Mouse (Mus musculus) forebrain, embryonic 13.5 days (tissue): Measurements from ENCODE around the gene Lpp. TPM values are rescaled to one million over a fixed set of nuclear protein-coding genes. Genes with fewer than 3 reads are reported as not detected.
A peak's percentile ranks its signal among the peaks of the same experiment; 100 is the strongest.

ENCODE experiments used
- ATAC-seq: fragments of 200-750 bp; cut with Nextera tagmentation; 2 replicates; pipeline ENCODE4 v1.8.0; 2017
- H3K27ac ChIP-seq: fragments of 300-500 bp; sonication (generic); 2 replicates; pipeline ENCODE4 v1.5.1; 2015; ENCODE audit warnings: inconsistent platforms, mild to moderate bottlenecking, moderate library complexity
- H3K27me3 ChIP-seq: fragments of 300-500 bp; sonication (generic); 2 replicates; pipeline ENCODE4 v1.6.1; 2015; ENCODE audit warnings: mild to moderate bottlenecking, inconsistent platforms
- H3K36me3 ChIP-seq: fragments of 300-500 bp; sonication (generic); 2 replicates; pipeline ENCODE4 v1.6.1; 2015; ENCODE audit warnings: mild to moderate bottlenecking, inconsistent platforms; ENCODE audit not compliant: poor library complexity, severe bottlenecking
- H3K4me1 ChIP-seq: fragments of 300-500 bp; sonication (generic); 2 replicates; pipeline ENCODE4 v1.6.1; 2015; ENCODE audit warnings: inconsistent platforms
- H3K4me2 ChIP-seq: fragments of 300-500 bp; sonication (generic); 2 replicates; pipeline ENCODE4 v1.6.1; 2015; ENCODE audit warnings: inconsistent platforms, mild to moderate bottlenecking, moderate library complexity
- H3K4me3 ChIP-seq: fragments of 300-500 bp; sonication (generic); 2 replicates; pipeline ENCODE4 v1.5.1; 2015; ENCODE audit warnings: mild to moderate bottlenecking, inconsistent platforms
- H3K9ac ChIP-seq: fragments of 300-500 bp; sonication (generic); 2 replicates; pipeline ENCODE4 v1.6.1; 2015; ENCODE audit warnings: mild to moderate bottlenecking, inconsistent platforms
- H3K9me3 ChIP-seq: fragments of 300-500 bp; sonication (generic); replicated peaks from 2 replicates; pipeline ENCODE4 v1.6.1; 2016; ENCODE audit warnings: inconsistent platforms
- WGBS: fragments of 180-500 bp; shearing (Covaris S2); methylation state at CpG from one replicate; pipeline ENCODE4 v1.1.7; 2015; 5-methylcytosine and 5-hydroxymethylcytosine counted together
- polyA plus RNA-seq: library from polyadenylated mRNA; unstranded; fragments of >200 nt; fragmentation: Nextera tagmentation; extraction: Ambion mirVana; gene quantifications from 2 replicates; pipeline ENCODE4 v1.2.1, GENCODE M21; 2015

Lpp gene
- polyA plus RNA-seq, 1 experiment from 2014 or later, result 9.4 TPM

DNA sequence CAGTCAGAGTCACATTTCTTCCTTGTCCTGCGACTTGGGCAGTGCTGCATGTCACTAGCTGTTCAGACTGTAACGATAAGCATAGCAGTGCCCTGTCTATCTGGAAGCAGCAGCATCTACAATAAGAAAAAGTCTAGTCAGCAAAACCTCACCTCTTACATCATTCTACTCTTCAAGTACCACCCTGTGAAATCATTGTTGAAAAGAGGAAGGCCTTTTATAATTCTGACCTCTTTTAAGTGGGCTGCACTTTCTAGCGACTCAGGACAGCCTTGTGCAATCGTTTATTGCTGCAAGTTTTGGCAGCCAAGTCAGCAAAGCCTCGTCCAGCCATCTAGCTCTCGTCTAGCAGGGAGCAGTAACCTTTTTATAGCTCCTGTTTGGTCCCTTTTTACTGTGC, 498.1 kb downstream of the Lpp start:
- Histone ChIP-seq H3K36me3 (no peaks in the 10 kb centered on the region), H3K9ac (no peak overlapping the region), H3K4me1 (no peaks in the 10 kb centered on the region; the same call in 1 of the 2 replicates), H3K27ac (no peak overlapping the region), H3K9me3 (no peaks in the 10 kb centered on the region), H3K4me3 (no peak overlapping the region), H3K4me2 (no peak overlapping the region), H3K27me3 (no peaks in the 10 kb centered on the region)
- 59% methylated on average over 6 of the region's 6 CpGs for WGBS
- ATAC-seq, result no peak

DNA sequence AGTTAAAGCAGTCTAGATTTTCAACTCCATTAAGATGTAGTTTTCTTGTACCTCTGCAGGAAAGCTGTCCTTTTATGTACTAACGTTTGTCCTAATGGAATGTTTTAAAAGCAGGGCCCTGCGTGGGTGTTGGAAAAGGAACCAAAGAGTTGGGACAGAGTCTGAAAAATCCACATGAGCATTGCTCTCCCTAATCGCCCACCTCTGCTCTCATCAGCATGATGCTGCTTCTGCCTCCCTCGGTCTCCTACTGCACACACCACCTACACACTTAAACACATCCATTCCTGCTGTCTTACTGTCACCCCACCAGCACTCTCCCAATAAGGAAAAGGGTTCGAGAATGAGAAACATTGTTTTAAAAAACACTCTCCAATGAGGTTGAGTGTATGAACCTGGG, 501.9 kb downstream of the Lpp start:
- WGBS, result 87% methylated on average over 5 of the region's 5 CpGs

DNA sequence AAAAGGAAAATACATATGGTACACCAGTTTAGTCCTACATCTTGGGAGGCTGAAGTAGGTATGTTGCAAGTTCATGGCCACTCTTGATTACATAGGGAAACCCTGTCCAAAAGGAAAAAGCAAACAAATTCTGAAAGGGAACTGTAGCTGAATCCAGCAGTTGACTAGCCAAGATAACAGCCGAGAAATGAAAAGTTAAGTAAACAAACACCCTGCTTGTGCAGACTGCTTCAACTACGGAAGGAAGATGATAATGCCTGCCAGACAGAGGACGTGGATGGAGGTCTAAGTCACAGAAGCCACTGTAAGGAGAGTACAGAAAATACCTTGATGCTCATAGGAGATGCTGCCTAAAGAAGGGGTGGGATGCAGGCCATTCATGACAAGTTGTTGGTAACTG, 504.3 kb downstream of the Lpp start:
- no peak for ATAC-seq
- no peak overlapping the region for H3K4me2 ChIP-seq
- no peaks in the 10 kb centered on the region for H3K9me3 ChIP-seq
- H3K4me3 ChIP-seq, result no peak overlapping the region
- no peaks in the 10 kb centered on the region for H3K36me3 ChIP-seq
- WGBS, result 86% methylated on average over 3 of the region's 3 CpGs
- H3K27ac ChIP-seq, result no peak overlapping the region
- H3K27me3 ChIP-seq, result no peaks in the 10 kb centered on the region
- H3K9ac ChIP-seq, result no peak overlapping the region
- H3K4me1 ChIP-seq, result peaks cover 12% of the 10 kb centered on the region

More for the DNA sequence above, 501.9 kb downstream of the Lpp start:
- H3K9me3 ChIP-seq, result no peaks in the 10 kb centered on the region
- no peaks in the 10 kb centered on the region for H3K27me3 ChIP-seq
- no peak overlapping the region for H3K27ac ChIP-seq
- no peak overlapping the region for H3K4me3 ChIP-seq
- no peak for ATAC-seq
- H3K4me2 ChIP-seq, result no peak overlapping the region
- H3K9ac ChIP-seq, result no peak overlapping the region
- H3K4me1 ChIP-seq, result peaks cover 2% of the 10 kb centered on the region
- no peaks in the 10 kb centered on the region for H3K36me3 ChIP-seq

DNA sequence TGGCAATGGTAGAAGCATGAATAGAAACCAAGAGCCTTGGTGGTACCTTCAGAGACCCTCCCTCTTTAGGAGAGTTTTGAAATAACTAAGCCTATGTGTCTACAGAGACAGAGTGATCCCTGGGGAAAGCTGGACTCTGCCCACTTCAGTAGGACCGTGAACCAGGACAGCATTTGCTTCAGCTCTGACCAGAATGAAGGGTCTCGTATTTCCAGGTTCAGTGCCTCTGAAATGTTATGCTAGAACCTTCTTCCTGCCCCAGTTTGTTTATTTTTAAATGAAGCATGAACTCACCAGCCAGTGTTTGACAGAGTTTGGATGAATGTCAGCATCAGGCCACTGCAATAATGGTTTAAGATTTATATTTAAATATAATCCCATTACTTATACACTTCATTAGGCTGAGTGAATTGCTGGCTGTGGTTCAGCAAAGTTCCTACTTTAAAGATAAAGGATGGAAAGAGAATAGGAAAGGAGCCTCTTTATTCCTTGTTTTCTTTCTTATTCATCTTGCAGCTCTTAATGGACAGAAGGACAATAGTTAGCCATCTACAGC, 507.0 kb downstream of the Lpp start:
- no peak overlapping the region for H3K4me2 ChIP-seq
- 18% methylated on average over 2 of the region's 2 CpGs for WGBS
- no peak for ATAC-seq
- no peaks in the 10 kb centered on the region for H3K36me3 ChIP-seq
- no peak overlapping the region for H3K27ac ChIP-seq
- H3K4me3 ChIP-seq, result no peak overlapping the region
- H3K9ac ChIP-seq, result no peak overlapping the region
- no peaks in the 10 kb centered on the region for H3K9me3 ChIP-seq
- no peaks in the 10 kb centered on the region for H3K27me3 ChIP-seq
- peaks cover 12% of the 10 kb centered on the region for H3K4me1 ChIP-seq

DNA sequence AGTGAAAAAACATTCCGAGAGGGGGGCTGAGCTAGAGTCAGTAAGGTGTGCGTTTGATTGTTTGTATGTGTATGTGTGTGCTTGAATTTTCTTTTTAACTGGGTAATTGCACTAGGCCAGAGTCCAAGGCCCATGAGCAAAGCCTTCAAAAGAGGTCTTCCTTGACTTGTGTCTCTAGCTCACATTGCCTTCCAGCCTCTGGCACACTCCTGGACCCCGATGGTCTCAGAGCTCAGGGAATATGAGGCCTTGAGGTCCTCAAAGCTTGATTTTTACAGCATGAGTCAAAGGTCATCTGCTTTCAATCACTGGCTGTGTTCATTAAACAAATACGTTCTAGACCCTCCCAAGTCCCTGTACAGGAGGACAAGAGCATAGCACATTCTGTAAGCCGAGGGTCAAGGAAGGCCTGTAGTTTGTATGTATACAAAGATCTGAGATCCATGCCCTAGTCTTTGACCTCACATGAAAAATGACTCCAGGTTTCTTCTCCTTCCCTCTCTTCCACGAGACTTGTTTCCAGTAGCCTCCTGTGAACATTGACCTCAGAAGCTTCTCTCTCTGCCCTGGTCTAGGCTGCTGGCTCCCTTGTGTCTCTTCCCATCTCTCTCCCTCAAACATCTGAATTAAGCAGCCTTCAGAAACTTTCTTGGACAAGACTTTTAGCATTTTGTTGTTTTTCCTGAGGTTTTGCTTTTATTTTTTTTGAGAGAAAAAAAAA, 508.0 kb downstream of the Lpp start:
- 83% methylated on average over 6 of the region's 6 CpGs for WGBS
- H3K9me3 ChIP-seq, result no peaks in the 10 kb centered on the region
- no peaks in the 10 kb centered on the region for H3K27me3 ChIP-seq
- H3K36me3 ChIP-seq, result no peaks in the 10 kb centered on the region
- no peak for ATAC-seq
- no peak overlapping the region for H3K27ac ChIP-seq
- H3K4me2 ChIP-seq, result no peak overlapping the region
- H3K4me1 ChIP-seq, result peaks cover 12% of the 10 kb centered on the region
- H3K4me3 ChIP-seq, result no peak overlapping the region
- H3K9ac ChIP-seq, result no peak overlapping the region

DNA sequence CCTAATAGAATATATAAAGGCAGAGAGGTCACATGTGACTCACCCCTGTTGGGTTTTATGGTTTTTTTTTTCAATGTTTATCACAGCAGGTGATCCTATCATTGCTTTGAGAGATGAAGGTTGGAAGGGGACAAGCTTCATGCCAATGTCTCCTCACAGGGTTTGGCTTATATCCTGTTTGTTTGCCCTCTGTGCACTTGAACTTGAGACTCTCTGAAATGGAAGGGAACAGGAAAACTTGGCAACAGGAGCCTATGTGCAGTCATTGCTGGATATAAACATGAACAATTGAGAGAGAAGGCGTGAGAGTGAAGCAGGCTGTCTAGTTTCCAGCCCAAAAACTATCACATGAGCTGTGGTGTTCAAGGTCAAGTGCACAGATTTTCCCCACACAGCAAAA, 508.8 kb downstream of the Lpp start:
- no peak overlapping the region for H3K4me2 ChIP-seq
- H3K4me3 ChIP-seq, result no peak overlapping the region
- H3K9ac ChIP-seq, result no peak overlapping the region
- no peaks in the 10 kb centered on the region for H3K9me3 ChIP-seq
- no peak for ATAC-seq
- no peaks in the 10 kb centered on the region for H3K27me3 ChIP-seq
- H3K4me1 ChIP-seq, result peaks cover 12% of the 10 kb centered on the region
- WGBS, result 85% methylated on average over 1 of the region's 1 CpGs
- H3K36me3 ChIP-seq, result no peaks in the 10 kb centered on the region
- H3K27ac ChIP-seq, result no peak overlapping the region

DNA sequence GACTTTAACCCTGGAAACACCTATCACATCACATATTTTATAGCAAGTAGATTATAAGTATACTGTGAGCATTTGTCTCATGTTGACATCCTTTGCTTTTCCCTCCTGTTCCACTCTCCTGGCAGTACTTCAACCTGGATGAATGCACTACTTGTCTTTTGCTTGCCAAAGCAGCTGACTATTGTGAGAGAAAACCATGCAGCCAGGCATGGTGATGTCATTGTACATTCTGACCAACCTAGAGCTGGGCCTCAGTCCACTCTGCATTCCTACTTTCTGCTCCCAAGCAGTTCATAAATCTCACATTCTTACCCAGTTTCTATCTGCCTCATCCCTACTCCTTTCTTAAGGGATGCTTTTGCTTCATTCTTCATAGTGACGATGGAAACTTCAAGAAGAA, 515.6 kb downstream of the Lpp start:
- no peaks in the 10 kb centered on the region for H3K27me3 ChIP-seq
- ATAC-seq, result peak; percentile 73; the same call in 1 of the 2 replicates
- H3K36me3 ChIP-seq, result no peaks in the 10 kb centered on the region
- H3K4me3 ChIP-seq, result no peak overlapping the region
- H3K4me2 ChIP-seq, result no peak overlapping the region
- H3K9me3 ChIP-seq, result no peaks in the 10 kb centered on the region
- 91% methylated on average over 1 of the region's 1 CpGs for WGBS
- peaks cover 21% of the 10 kb centered on the region for H3K4me1 ChIP-seq
- no peak overlapping the region for H3K27ac ChIP-seq
- H3K9ac ChIP-seq, result no peak overlapping the region

DNA sequence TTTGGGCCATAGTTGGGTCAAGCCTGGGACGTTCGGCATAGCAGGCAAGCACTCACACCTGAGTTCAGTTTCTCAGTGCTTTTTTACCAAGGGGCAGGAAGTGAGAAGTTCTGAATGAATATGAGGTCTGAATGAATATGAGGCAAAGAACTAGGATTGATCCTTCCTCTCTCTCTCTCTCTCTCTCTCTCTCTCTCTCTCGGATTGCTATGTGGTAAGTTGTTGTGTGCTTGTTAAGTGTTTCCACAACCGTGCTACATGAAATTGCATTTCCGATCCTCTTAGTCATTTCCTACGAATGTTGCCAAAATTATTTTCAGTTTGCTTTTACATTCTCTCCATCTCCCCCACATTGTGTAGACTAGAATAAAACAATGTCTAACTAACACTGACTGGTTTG, 517.0 kb downstream of the Lpp start:
- no peaks in the 10 kb centered on the region for H3K9me3 ChIP-seq
- WGBS, result 89% methylated on average over 6 of the region's 6 CpGs
- no peak overlapping the region for H3K9ac ChIP-seq
- H3K27ac ChIP-seq, result no peak overlapping the region
- H3K4me2 ChIP-seq, result no peak overlapping the region
- ATAC-seq, result no peak
- H3K4me3 ChIP-seq, result no peak overlapping the region
- no peaks in the 10 kb centered on the region for H3K36me3 ChIP-seq
- peaks cover 26% of the 10 kb centered on the region for H3K4me1 ChIP-seq
- no peaks in the 10 kb centered on the region for H3K27me3 ChIP-seq

DNA sequence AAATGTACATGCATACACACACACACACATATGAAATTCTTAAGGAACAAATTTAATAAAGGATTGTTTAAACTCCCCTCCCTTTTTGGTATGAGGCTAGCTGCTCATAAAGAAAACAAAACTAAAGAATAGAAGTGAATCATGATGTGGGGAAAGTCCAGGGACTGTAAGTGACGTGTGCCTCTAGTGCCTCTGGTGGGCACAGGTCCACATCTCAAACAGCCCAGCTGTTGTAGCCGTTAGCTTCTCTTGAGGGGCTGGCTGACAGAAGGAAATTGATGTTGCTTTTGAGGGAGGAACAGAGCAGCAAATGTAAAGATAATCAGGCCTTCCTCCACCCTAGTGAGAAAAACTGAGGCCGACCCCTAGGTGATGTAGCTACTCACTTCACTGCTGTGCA, 517.5 kb downstream of the Lpp start:
- H3K4me2 ChIP-seq, result no peak overlapping the region
- no peaks in the 10 kb centered on the region for H3K27me3 ChIP-seq
- H3K4me3 ChIP-seq, result no peak overlapping the region
- no peak overlapping the region for H3K9ac ChIP-seq
- peaks cover 26% of the 10 kb centered on the region for H3K4me1 ChIP-seq
- H3K27ac ChIP-seq, result no peak overlapping the region
- 61% methylated on average over 3 of the region's 3 CpGs for WGBS
- H3K9me3 ChIP-seq, result no peaks in the 10 kb centered on the region
- H3K36me3 ChIP-seq, result no peaks in the 10 kb centered on the region
- no peak for ATAC-seq

DNA sequence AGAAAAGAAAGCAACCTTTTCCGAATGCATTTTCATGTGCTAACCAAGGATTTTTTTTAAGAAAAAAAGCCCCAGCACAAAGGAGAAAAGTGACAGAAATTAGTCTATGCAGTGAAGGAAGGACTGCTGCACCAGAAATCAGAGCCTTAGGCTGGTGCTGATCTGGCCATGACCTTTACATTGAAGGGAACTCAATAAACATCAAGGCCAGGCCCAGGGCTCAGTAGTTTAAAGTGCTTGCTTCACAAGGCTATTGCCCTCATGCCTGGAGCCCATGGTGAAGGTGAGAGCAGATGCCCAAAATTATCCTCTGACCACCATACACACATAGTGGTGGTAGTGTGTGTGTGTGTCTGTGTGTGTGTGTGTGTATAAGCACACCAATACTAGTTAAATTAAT, 519.1 kb downstream of the Lpp start:
- Histone ChIP-seq H3K4me1 (peaks cover 26% of the 10 kb centered on the region), H3K36me3 (no peaks in the 10 kb centered on the region), H3K9ac (no peak overlapping the region), H3K9me3 (no peaks in the 10 kb centered on the region), H3K4me3 (no peak overlapping the region), H3K27ac (no peak overlapping the region), H3K27me3 (peaks cover 4% of the 10 kb centered on the region; the same call in 1 of the 2 replicates), H3K4me2 (no peak overlapping the region)
- WGBS, result 77% methylated on average over 1 of the region's 1 CpGs
- ATAC-seq, result no peak

DNA sequence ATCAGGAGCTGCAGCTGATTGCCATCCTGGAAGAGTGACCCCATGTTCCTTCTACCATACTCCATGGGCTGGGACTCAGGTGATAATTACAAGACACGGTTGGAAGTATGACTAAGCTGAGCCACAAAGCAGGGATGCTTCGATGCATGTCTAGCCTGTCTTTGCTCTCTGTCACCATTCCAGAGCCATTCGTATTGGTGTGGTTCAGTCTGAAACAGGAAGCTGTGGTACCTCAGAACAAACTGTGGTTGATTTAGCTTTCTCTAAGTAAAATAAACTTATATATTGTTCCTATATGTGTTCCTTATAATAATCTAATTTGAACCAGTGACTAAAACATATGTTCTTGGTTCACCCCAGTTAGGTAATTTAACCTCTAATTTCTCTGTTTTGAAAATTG, 519.7 kb downstream of the Lpp start:
- peaks cover 4% of the 10 kb centered on the region; the same call in 1 of the 2 replicates for H3K27me3 ChIP-seq
- no peaks in the 10 kb centered on the region for H3K9me3 ChIP-seq
- WGBS, result 94% methylated on average over 3 of the region's 3 CpGs
- no peak overlapping the region for H3K27ac ChIP-seq
- H3K9ac ChIP-seq, result no peak overlapping the region
- ATAC-seq, result no peak
- no peak overlapping the region for H3K4me3 ChIP-seq
- H3K4me2 ChIP-seq, result no peak overlapping the region
- no peaks in the 10 kb centered on the region for H3K36me3 ChIP-seq
- peaks cover 26% of the 10 kb centered on the region for H3K4me1 ChIP-seq

DNA sequence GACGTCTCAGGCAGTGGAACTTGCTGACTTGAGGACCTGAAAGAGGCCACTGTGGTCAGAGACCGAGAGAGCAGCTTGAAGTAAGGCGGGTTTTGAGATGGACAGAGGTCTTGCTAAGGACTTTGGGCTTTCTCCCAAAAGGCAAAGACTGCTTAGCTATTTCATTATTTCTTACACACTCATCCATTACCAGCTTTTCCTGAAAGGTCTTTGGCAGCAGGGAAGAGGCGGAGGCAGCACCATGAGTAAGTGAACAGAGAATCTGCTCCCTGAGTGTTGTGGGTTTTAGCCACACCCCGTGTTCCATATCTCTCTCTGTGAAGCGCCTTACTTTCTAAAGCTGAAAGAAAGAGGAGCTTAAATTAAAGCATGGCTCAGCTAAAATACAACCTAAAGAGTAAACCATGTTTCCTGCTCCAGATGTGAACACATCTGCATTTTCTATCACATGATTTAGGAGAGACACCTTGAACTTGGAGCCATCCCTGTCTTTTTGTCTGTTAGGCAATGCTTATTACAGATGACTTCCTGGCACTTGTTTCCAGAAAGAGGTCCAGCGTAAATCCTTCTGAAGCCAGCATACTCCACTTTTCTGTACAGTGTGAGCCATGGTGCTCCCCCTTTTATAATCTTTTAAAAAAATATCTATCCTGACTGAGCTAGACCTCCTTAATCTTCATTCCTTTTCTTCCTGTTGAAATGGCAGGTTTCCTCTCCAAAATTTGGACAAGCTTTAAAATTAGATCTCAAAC, 520.5 kb downstream of the Lpp start:
- ATAC-seq, result no peak
- H3K4me3 ChIP-seq, result no peak overlapping the region
- no peak overlapping the region for H3K27ac ChIP-seq

More for the DNA sequence above, 520.5 kb downstream of the Lpp start:
- no peaks in the 10 kb centered on the region for H3K9me3 ChIP-seq
- WGBS, result 85% methylated on average over 7 of the region's 7 CpGs
- H3K4me1 ChIP-seq, result peaks cover 19% of the 10 kb centered on the region
- peaks cover 4% of the 10 kb centered on the region; the same call in 1 of the 2 replicates for H3K27me3 ChIP-seq
- no peak overlapping the region for H3K4me2 ChIP-seq
- H3K36me3 ChIP-seq, result no peaks in the 10 kb centered on the region
- H3K9ac ChIP-seq, result no peak overlapping the region
